Mouse (Mus musculus) left cerebral cortex, postnatal 10 days (tissue): Measurements from ENCODE around the gene Tmem30a. TPM values are rescaled to one million over a fixed set of nuclear protein-coding genes. Genes with fewer than 3 reads are reported as not detected.

Source experiments
- DNase-seq, 2 experiments: peaks; one replicate each; pipeline ENCODE4 v3.0.0; 2021 to 2022; ENCODE audit warnings: low spot score in 2 of 2, mixed read lengths in 1 of 2; ENCODE audit errors: extremely low spot score in 1 of 2
- intact Hi-C: fragments of 180-260 bp; cut with DNase I; formaldehyde crosslinking; loops from one replicate; pipeline ENCODE4 v1.15.1; 2025
- total RNA-seq, 2 experiments: library from RNA; stranded (reverse); gene quantifications; 2 replicates each; pipeline ENCODE4 v1.2.3; 2021

The Tmem30a gene
- total RNA-seq, 2 experiments from 2014 or later, result 191 to 194 TPM

DNA sequence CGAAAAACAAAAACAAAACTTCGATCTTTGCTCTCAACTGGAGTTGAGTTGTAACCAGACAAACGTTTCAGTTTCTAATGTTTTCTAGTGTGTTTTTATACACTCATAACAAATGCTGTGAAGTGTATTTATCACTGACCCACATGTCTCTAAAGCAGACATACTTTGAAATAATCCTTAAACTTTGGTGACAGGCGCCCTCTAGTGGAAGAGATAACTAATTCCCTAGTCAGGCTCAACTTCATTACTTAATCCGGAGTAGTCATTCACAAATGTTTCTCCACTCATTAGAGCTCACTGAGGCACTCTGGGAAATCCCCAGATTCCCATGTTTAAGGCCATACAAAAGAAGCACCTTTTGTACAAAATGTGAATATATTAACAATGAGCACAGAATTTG is 70.2 kb downstream of the Tmem30a start:
- intact Hi-C loops, result loop anchor here (2.0 to 5.0 kb wide), 3 partner anchors 612 to 1121 kb away; no protein-coding TSS in a partner anchor
- peak in 1 of 2 experiments; percentile 40 for DNase-seq

DNA sequence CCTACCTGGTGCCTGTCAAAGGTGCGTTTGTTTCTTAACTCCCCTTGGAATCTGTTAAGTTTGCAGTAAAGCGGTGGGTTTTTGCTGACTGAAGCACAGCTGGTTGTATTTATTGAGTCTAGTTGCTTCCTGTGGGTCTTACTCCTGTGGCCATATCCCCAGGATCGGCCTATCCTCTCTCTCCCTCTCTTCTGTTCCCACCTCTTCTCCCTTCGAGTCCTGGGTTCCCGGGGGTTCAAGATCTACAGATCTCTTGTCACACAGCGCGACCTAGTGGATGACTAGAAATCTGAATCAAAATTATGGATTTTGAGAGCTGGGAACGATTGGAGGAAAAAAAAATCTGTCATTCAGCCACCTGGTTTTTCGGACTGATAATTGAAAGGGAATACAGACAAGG is 72.3 kb downstream of the Tmem30a start:
- DNase-seq, result peak; percentile 42 to 64
- intact Hi-C loops, result loop anchor here (2.0 to 5.0 kb wide), 3 partner anchors 946 to 1119 kb away; no protein-coding TSS in a partner anchor

DNA sequence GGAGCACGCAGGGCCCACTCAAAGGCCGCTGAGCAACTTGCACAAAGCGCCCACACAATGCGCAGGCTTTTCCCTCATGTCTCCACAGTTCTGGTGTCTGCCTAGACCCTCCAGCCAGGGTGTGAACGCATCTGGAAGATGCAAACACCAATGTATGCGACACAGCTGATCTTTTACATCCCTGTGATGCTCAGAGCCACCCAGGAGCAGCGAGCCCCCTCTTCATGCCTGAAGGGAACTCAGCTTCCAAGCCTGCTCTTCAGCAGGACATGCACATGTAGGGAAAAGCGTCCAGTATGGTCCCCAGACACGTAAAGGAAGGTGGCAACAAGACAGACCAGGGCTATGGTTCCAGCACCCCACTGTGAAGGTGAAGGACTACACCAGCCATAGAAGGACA is 73.2 kb downstream of the Tmem30a start:
- intact Hi-C loops, result loop anchor here (2.0 to 5.0 kb wide), 3 partner anchors 945 to 1118 kb away; no protein-coding TSS in a partner anchor

DNA sequence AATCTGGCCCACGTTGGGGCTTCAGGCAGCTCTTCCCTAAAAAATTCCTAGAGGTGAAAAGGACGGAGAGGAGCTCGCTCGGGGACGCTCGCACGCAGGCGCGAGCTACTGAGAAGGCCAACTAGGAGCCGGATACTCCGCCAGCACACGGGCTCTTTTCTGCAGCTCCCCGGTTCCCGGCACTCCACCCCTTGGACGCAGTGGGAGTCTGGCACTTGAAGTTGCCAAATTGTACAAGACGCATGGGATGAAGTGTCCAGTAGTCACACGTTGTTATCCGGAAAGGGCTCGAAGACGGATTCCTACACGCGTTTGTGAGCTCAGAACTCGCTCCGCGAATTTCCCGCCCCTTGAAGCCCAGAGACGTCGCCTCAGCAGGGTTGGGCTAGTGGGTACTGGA is 73.9 kb downstream of the Tmem30a start:
- intact Hi-C loops, result loop anchor here (5.0 kb wide), 2 partner anchors 672 to 932 kb away; no protein-coding TSS in a partner anchor
- peak in 1 of 2 experiments; percentile 40 for DNase-seq

More for the DNA sequence above, 73.2 kb downstream of the Tmem30a start:
- no peak for DNase-seq

Other genes with a start within 250 kb of the Tmem30a start
- gene Col12a1, start 74.7 kb downstream of the Tmem30a start, total RNA-seq, result 1 to 10 TPM; 8.1 to 8.6 TPM
- gene Cox7a2, start 33.6 kb downstream of the Tmem30a start, total RNA-seq, result 100 to 1,000 TPM; 387 to 397 TPM
- 10 to 100 TPM; 27.3 to 30.0 TPM for gene Filip1, start 219.3 kb upstream of the Tmem30a start, total RNA-seq